ENCODE assay signal across 27 mouse cellular contexts in the genomic region with DNA sequence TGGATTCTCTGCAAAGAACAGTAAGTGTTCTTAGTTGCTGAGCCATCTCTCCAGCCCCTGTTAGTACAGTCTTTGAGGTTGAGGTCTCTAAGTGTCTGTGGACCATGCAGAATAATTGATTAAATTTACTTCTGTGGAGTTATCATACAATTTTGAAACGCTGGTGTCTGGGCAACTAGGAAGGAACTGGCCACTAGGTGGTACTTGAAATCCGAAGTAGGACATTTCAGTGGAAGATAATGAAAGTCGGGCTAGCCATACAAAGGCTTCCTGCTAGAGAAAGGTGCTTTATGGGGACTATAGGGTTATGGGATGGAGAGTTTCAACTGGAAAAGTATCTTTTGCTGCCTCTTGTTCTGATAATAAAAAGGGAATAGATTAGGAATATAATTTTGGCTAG. TPM values are rescaled to one million over a fixed set of nuclear protein-coding genes. Genes with fewer than 3 reads are reported as not detected.
A peak's percentile ranks its signal among the peaks of the same experiment; 100 is the strongest.
DNase-seq lines count a peak whose midpoint lies in the region; ATAC-seq and TF ChIP-seq lines count a peak whose summit lies in the region.
"Had no signal": no experiment of that assay in that cellular context is flagged by ENCODE, and none has a peak within 500 bp of the region (broad histone marks: within the 10 kb centered on the region; RNA-seq: fewer than 3 reads in every experiment).

No protein-coding gene starts in this region.

- no peak for TF ChIP-seq POLR2A in liver, adult 2 months (IDR thresholded peaks at IDR 0.05; ENCODE audit: extremely low read depth, insufficient read depth, low read length)

- H3K4me2 ChIP-seq in intestine, postnatal 0 days (replicated peaks; ENCODE audit: low read depth): no peak overlapping the region
- no peak overlapping the region for H3K4me2 ChIP-seq in intestine, embryonic 15.5 days (replicated peaks)
- H3K4me2 ChIP-seq in liver, embryonic 12.5 days: no peak overlapping the region
- H3K4me2 ChIP-seq: embryonic facial prominence, embryonic 13.5 days; heart, embryonic 15.5 days; hindbrain, embryonic 14.5 days; lung, embryonic 15.5 days; midbrain, embryonic 13.5 days; stomach, embryonic 15.5 days had no signal

- no peak overlapping the region for H3K27ac ChIP-seq in intestine, postnatal 0 days (ENCODE audit: low read depth, low read length)
- H3K27ac ChIP-seq in intestine, embryonic 15.5 days: no peak overlapping the region
- no peak overlapping the region for H3K27ac ChIP-seq in liver, adult 2 months (replicated peaks; ENCODE audit: insufficient read depth, low read depth, low read length)
- H3K27ac ChIP-seq in liver, embryonic 12.5 days: no peak overlapping the region
- H3K27ac ChIP-seq: embryonic facial prominence, embryonic 13.5 days; heart, embryonic 15.5 days; hindbrain, embryonic 14.5 days; lung, embryonic 15.5 days; midbrain, embryonic 13.5 days; stomach, embryonic 15.5 days had no signal

- POLR2A ChIA-PET in Patski (lab: Charles Lee): no interaction called here

- peak; percentile 59 for TF ChIP-seq CTCF in intestine, postnatal 0 days (IDR thresholded peaks at IDR 0.05; ENCODE audit: low read depth)
- TF ChIP-seq CTCF in liver, adult 2 months (IDR thresholded peaks at IDR 0.05; ENCODE audit: low read depth, low read length): no peak
- peak; percentile 40 for TF ChIP-seq CTCF in Patski (IDR thresholded peaks at IDR 0.05)

- in situ Hi-C loops in Patski (cut with MboI; ENCODE audit: low pct_unique_long_range_greater_than_20kb): no loop called here

- H3K9me3 ChIP-seq in intestine, postnatal 0 days (ENCODE audit: control insufficient read depth): no peaks in the 10 kb centered on the region
- H3K9me3 ChIP-seq in intestine, embryonic 15.5 days: no peaks in the 10 kb centered on the region
- no peaks in the 10 kb centered on the region for H3K9me3 ChIP-seq in liver, embryonic 12.5 days (replicated peaks)
- H3K9me3 ChIP-seq: embryonic facial prominence, embryonic 13.5 days; G1E; heart, embryonic 15.5 days; lung, embryonic 15.5 days; midbrain, embryonic 13.5 days; stomach, embryonic 15.5 days had no signal

- WGBS in intestine, postnatal 0 days: 19% methylated on average over 3 of the region's 3 CpGs
- WGBS in intestine, embryonic 15.5 days: 17% methylated on average over 3 of the region's 3 CpGs
- 28% methylated on average over 3 of the region's 3 CpGs for WGBS in liver, adult 2 months
- 20% methylated on average over 3 of the region's 3 CpGs for WGBS in liver, embryonic 12.5 days (ENCODE audit: insufficient replicate concordance)

- no peaks in the 10 kb centered on the region for H3K4me1 ChIP-seq in intestine, postnatal 0 days (replicated peaks; ENCODE audit: control insufficient read depth, insufficient read depth, low read length)
- no peaks in the 10 kb centered on the region for H3K4me1 ChIP-seq in intestine, embryonic 15.5 days (replicated peaks)
- H3K4me1 ChIP-seq in liver, adult 2 months (ENCODE audit: control insufficient read depth, insufficient read depth, low read length): no peaks in the 10 kb centered on the region
- no peaks in the 10 kb centered on the region for H3K4me1 ChIP-seq in liver, embryonic 12.5 days
- H3K4me1 ChIP-seq: embryonic facial prominence, embryonic 13.5 days; heart, embryonic 15.5 days; lung, embryonic 15.5 days; midbrain, embryonic 13.5 days; stomach, embryonic 15.5 days had no signal

- H3K4me3 ChIP-seq in intestine, postnatal 0 days (ENCODE audit: low read depth, low read length): no peak overlapping the region
- no peak overlapping the region for H3K4me3 ChIP-seq in intestine, embryonic 15.5 days (replicated peaks)
- no peak overlapping the region for H3K4me3 ChIP-seq in liver, adult 2 months (ENCODE audit: insufficient read depth, low read depth, low read length)
- H3K4me3 ChIP-seq in liver, embryonic 12.5 days: no peak overlapping the region
- H3K4me3 ChIP-seq: embryonic facial prominence, embryonic 13.5 days; heart, embryonic 15.5 days; lung, embryonic 15.5 days; midbrain, embryonic 13.5 days; stomach, embryonic 15.5 days had no signal

- H3K9ac ChIP-seq in intestine, postnatal 0 days (ENCODE audit: low read depth, low read length): no peak overlapping the region
- H3K9ac ChIP-seq in intestine, embryonic 15.5 days: no peak overlapping the region
- no peak overlapping the region for H3K9ac ChIP-seq in liver, adult 2 months (ENCODE audit: low read depth, low read length)
- H3K9ac ChIP-seq in liver, embryonic 12.5 days: no peak overlapping the region
- H3K9ac ChIP-seq: embryonic facial prominence, embryonic 13.5 days; heart, embryonic 15.5 days; hindbrain, embryonic 14.5 days; lung, embryonic 15.5 days; midbrain, embryonic 13.5 days; stomach, embryonic 15.5 days had no signal

- H3K79me2 ChIP-seq in liver, adult 2 months (ENCODE audit: control insufficient read depth, insufficient read depth, low read length): no peaks in the 10 kb centered on the region

- H3K36me3 ChIP-seq in intestine, postnatal 0 days (ENCODE audit: control insufficient read depth, insufficient read depth): no peaks in the 10 kb centered on the region
- H3K36me3 ChIP-seq in intestine, embryonic 15.5 days: no peaks in the 10 kb centered on the region
- no peaks in the 10 kb centered on the region for H3K36me3 ChIP-seq in liver, adult 2 months (ENCODE audit: control insufficient read depth, insufficient read depth, low read length)
- no peaks in the 10 kb centered on the region for H3K36me3 ChIP-seq in liver, embryonic 12.5 days
- H3K36me3 ChIP-seq: embryonic facial prominence, embryonic 13.5 days; G1E; heart, embryonic 15.5 days; lung, embryonic 15.5 days; midbrain, embryonic 13.5 days; stomach, embryonic 15.5 days had no signal

- CTCF ChIA-PET in Patski (lab: Charles Lee): interaction anchor here (0.8 to 3.6 kb wide), 3 partner anchors 54 to 79 kb away, joined by 4 to 13 read pairs (median 4); no protein-coding TSS in a partner anchor

- ATAC-seq in intestine, postnatal 0 days: no peak
- no peak for ATAC-seq in intestine, embryonic 15.5 days
- ATAC-seq in liver, embryonic 12.5 days: no peak
- ATAC-seq in Patski: no peak
- ATAC-seq: midbrain, embryonic 13.5 days had no signal

- peak; percentile 2 for DNase-seq in liver, adult 2 months (ENCODE audit: extremely low read depth, low read depth, low spot score)
- peak; percentile 59 for DNase-seq in 416B (ENCODE audit: low read depth)
- no peak for DNase-seq in Patski (ENCODE audit: low read depth, low spot score)
- DNase-seq in adipocyte (ENCODE audit: low spot score): no peak
- DNase-seq: adrenal gland, postnatal 10 days; cerebellum, adult 8-10 months; gastrocnemius, postnatal 10 days; heart, adult 18-20 months; layer of hippocampus, adult 9-11 months; right cerebral cortex, postnatal 14 days had no signal

- H3K27me3 ChIP-seq in intestine, postnatal 0 days (replicated peaks; ENCODE audit: control insufficient read depth, insufficient read depth, low read length): no peaks in the 10 kb centered on the region
- H3K27me3 ChIP-seq in intestine, embryonic 15.5 days (replicated peaks): no peaks in the 10 kb centered on the region
- no peaks in the 10 kb centered on the region for H3K27me3 ChIP-seq in liver, adult 2 months (ENCODE audit: control insufficient read depth, insufficient read depth, low read length)
- peaks cover 9% of the 10 kb centered on the region; the same call in 1 of the 2 replicates for H3K27me3 ChIP-seq in liver, embryonic 12.5 days (replicated peaks)
- peaks cover 3% of the 10 kb centered on the region for H3K27me3 ChIP-seq in Patski
- H3K27me3 ChIP-seq: embryonic facial prominence, embryonic 13.5 days; lung, embryonic 15.5 days; midbrain, embryonic 13.5 days; stomach, embryonic 15.5 days had no signal

RNA-seq across cellular contexts. Expression of gene Defb20, which starts 4.4 kb away (rescaled TPM):
- polyA plus RNA-seq in intestine, postnatal 0 days (2015; fragmentation: Nextera tagmentation; extraction: Ambion mirVana): not detected in 2 replicates
- polyA plus RNA-seq in intestine, embryonic 15.5 days (2015; fragmentation: Nextera tagmentation; extraction: Ambion mirVana): not detected in 2 replicates
- not detected in 2 replicates for total RNA-seq in liver, adult 2 months (2014; rRNA removed)
- polyA plus RNA-seq in liver, adult 2 months (2012; rRNA removed): not detected in 2 replicates
- not detected in 2 replicates for polyA plus RNA-seq in liver, embryonic 12.5 days (2016; fragmentation: Nextera tagmentation; extraction: Ambion mirVana)
- polyA plus RNA-seq in Patski (2021): not detected
- total RNA-seq: adrenal gland, postnatal 10 days; gastrocnemius, postnatal 10 days; heart, adult 18-20 months; left cerebral cortex, postnatal 14 days; megakaryocyte progenitor cell, adult 5-6 weeks had no signal
- polyA plus RNA-seq: embryonic facial prominence, embryonic 13.5 days; G1E; heart, embryonic 15.5 days; hindbrain, embryonic 14.5 days; kidney, embryonic 16.5 days; limb, embryonic 14.5 days; lung, embryonic 15.5 days; midbrain, embryonic 13.5 days; neural tube, embryonic 11.5 days; spleen, adult 2 months; stomach, embryonic 15.5 days; thymus, postnatal 0 days had no signal

RNA-seq across cellular contexts. Expression of gene Defb23, which starts 8.0 kb away (rescaled TPM):
- polyA plus RNA-seq in intestine, postnatal 0 days (2015; fragmentation: Nextera tagmentation; extraction: Ambion mirVana): not detected in 2 replicates
- not detected in 2 replicates for polyA plus RNA-seq in intestine, embryonic 15.5 days (2015; fragmentation: Nextera tagmentation; extraction: Ambion mirVana)
- total RNA-seq in liver, adult 2 months (2014; rRNA removed): not detected in 2 replicates
- not detected in 2 replicates for polyA plus RNA-seq in liver, adult 2 months (2012; rRNA removed)
- polyA plus RNA-seq in liver, embryonic 12.5 days (2016; fragmentation: Nextera tagmentation; extraction: Ambion mirVana): not detected in 2 replicates
- polyA plus RNA-seq in Patski (2021): not detected
- total RNA-seq: adrenal gland, postnatal 10 days; G1E; gastrocnemius, postnatal 10 days; heart, adult 18-20 months; left cerebral cortex, postnatal 14 days; megakaryocyte progenitor cell, adult 5-6 weeks had no signal
- polyA plus RNA-seq: embryonic facial prominence, embryonic 13.5 days; G1E; heart, embryonic 15.5 days; hindbrain, embryonic 14.5 days; kidney, embryonic 16.5 days; limb, embryonic 14.5 days; lung, embryonic 15.5 days; midbrain, embryonic 13.5 days; neural tube, embryonic 11.5 days; spleen, adult 2 months; stomach, embryonic 15.5 days had no signal

RNA-seq across cellular contexts. Expression of gene Defb22, which starts 17.5 kb away (rescaled TPM):
- not detected in 2 replicates for polyA plus RNA-seq in intestine, postnatal 0 days (2015; fragmentation: Nextera tagmentation; extraction: Ambion mirVana)
- polyA plus RNA-seq in intestine, embryonic 15.5 days (2015; fragmentation: Nextera tagmentation; extraction: Ambion mirVana): not detected in 2 replicates
- not detected in 2 replicates for total RNA-seq in liver, adult 2 months (2014; rRNA removed)
- not detected in 2 replicates for polyA plus RNA-seq in liver, adult 2 months (2012; rRNA removed)
- polyA plus RNA-seq in liver, embryonic 12.5 days (2016; fragmentation: Nextera tagmentation; extraction: Ambion mirVana): not detected in 2 replicates
- polyA plus RNA-seq in Patski (2021): not detected
- total RNA-seq: adrenal gland, postnatal 10 days; G1E; gastrocnemius, postnatal 10 days; heart, adult 18-20 months; left cerebral cortex, postnatal 14 days; megakaryocyte progenitor cell, adult 5-6 weeks had no signal
- polyA plus RNA-seq: embryonic facial prominence, embryonic 13.5 days; G1E; heart, embryonic 15.5 days; hindbrain, embryonic 14.5 days; kidney, embryonic 16.5 days; limb, embryonic 14.5 days; lung, embryonic 15.5 days; midbrain, embryonic 13.5 days; neural tube, embryonic 11.5 days; spleen, adult 2 months; stomach, embryonic 15.5 days; thymus, postnatal 0 days had no signal

RNA-seq across cellular contexts. Expression of gene Defb26, which starts 39.1 kb away (rescaled TPM):
- polyA plus RNA-seq in intestine, postnatal 0 days (2015; fragmentation: Nextera tagmentation; extraction: Ambion mirVana): not detected in 2 replicates
- polyA plus RNA-seq in intestine, embryonic 15.5 days (2015; fragmentation: Nextera tagmentation; extraction: Ambion mirVana): not detected in 2 replicates
- total RNA-seq in liver, adult 2 months (2014; rRNA removed): not detected in 2 replicates
- polyA plus RNA-seq in liver, adult 2 months (2012; rRNA removed): not detected in 2 replicates
- not detected in 2 replicates for polyA plus RNA-seq in liver, embryonic 12.5 days (2016; fragmentation: Nextera tagmentation; extraction: Ambion mirVana)
- not detected for polyA plus RNA-seq in Patski (2021)
- total RNA-seq: adrenal gland, postnatal 10 days; G1E; gastrocnemius, postnatal 10 days; heart, adult 18-20 months; left cerebral cortex, postnatal 14 days; megakaryocyte progenitor cell, adult 5-6 weeks had no signal
- polyA plus RNA-seq: embryonic facial prominence, embryonic 13.5 days; G1E; heart, embryonic 15.5 days; hindbrain, embryonic 14.5 days; kidney, embryonic 16.5 days; limb, embryonic 14.5 days; lung, embryonic 15.5 days; midbrain, embryonic 13.5 days; neural tube, embryonic 11.5 days; spleen, adult 2 months; stomach, embryonic 15.5 days; thymus, postnatal 0 days had no signal

RNA-seq across cellular contexts. Expression of gene Defb28, which starts 45.6 kb away (rescaled TPM):
- polyA plus RNA-seq in intestine, postnatal 0 days (2015; fragmentation: Nextera tagmentation; extraction: Ambion mirVana): not detected in 2 replicates
- polyA plus RNA-seq in intestine, embryonic 15.5 days (2015; fragmentation: Nextera tagmentation; extraction: Ambion mirVana): not detected in 2 replicates
- not detected in 2 replicates for total RNA-seq in liver, adult 2 months (2014; rRNA removed)
- not detected in 2 replicates for polyA plus RNA-seq in liver, adult 2 months (2012; rRNA removed)
- polyA plus RNA-seq in liver, embryonic 12.5 days (2016; fragmentation: Nextera tagmentation; extraction: Ambion mirVana): not detected in 2 replicates
- polyA plus RNA-seq in Patski (2021): 0.22 TPM
- total RNA-seq: adrenal gland, postnatal 10 days; G1E; gastrocnemius, postnatal 10 days; heart, adult 18-20 months; left cerebral cortex, postnatal 14 days; megakaryocyte progenitor cell, adult 5-6 weeks had no signal
- polyA plus RNA-seq: embryonic facial prominence, embryonic 13.5 days; G1E; heart, embryonic 15.5 days; hindbrain, embryonic 14.5 days; kidney, embryonic 16.5 days; limb, embryonic 14.5 days; lung, embryonic 15.5 days; midbrain, embryonic 13.5 days; neural tube, embryonic 11.5 days; spleen, adult 2 months; stomach, embryonic 15.5 days; thymus, postnatal 0 days had no signal

Comparison
In these comparisons a context has a peak if more than half of its experiments do, and no peak if none do; other contexts are left out.
1. DNase-seq: peak in liver, adult 2 months (single experiment) and 416B (single experiment); none in Patski (single experiment) and adipocyte (single experiment).